Mouse (Mus musculus) megakaryocyte, adult 5-6 weeks (primary cell): ENCODE results near the gene Ptprh. TPM values are rescaled to one million over a fixed set of nuclear protein-coding genes. Genes with fewer than 3 reads are reported as not detected.

ENCODE experiments used
- ATAC-seq: 2 replicates; pipeline ENCODE4 v1.8.0; 2016; ENCODE audit warnings: mild to moderate bottlenecking, inconsistent platforms; ENCODE audit not compliant: poor library complexity, severe bottlenecking
- total RNA-seq, 2 experiments: library from RNA; stranded (forward) in 1 of 2; stranded (reverse) in 1 of 2; fragments of 153-499, 151-499 nt in 1 of 2; fragments of 221-1000, 200-1000 nt in 1 of 2; gene quantifications; 2 replicates each; pipeline versions ENCODE4 v1.2.3 to v1.2.4; 2015 to 2017

Ptprh gene
- not detected in 2 replicates for total RNA-seq (2015)
- not detected in 2 replicates for total RNA-seq (2017)

DNA sequence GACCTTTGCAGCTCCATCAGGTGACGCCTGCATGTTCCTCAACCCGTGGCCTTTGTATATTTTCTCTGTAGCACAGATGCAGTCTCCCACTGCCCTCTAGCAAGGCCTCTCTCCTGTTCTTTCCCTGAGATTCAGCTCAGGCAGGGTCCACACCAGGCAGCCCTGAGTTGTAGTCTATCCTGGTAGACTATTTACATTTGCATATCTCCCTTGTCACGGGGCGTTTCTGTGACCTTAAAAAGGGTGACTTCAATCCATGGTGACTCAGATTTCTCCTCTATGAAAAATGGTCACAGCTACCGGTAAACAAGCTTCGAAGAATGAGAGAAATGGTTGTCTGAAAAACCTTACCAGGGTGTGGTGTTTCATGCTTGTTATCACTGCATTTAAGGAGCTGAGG is at the start of gene Ptprh:
Gene Ptprh (minus strand): TSS at position 169 of the 400 bp plus-strand sequence.
- ATAC-seq = no peak

- peak; percentile 7; the same call in 1 of the 2 replicates for ATAC-seq
Observed at GRCm38 (mm10) chr7:4653351-4653750, 49.5 kb upstream of the Ptprh start.

DNA sequence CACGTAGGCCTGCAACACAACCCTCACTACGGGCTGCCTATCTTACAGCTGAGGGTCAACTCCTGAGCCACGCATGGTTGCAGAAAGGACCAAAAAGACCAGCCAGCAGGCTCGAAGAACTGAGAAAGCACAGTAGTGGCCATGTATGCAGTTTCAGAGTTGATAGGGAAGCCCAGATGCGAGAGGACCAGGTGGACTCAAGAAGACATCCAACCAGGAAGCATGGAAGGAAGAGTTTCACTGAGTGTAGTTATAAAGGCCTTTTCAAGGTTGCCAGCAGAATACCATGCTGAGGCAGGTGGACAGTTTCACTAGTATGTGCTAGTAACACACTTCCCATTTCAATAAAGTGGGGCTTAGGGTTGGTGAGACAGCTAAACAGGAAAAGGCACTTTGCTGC is 48.9 kb upstream of the Ptprh start:
- ATAC-seq = no peak

DNA sequence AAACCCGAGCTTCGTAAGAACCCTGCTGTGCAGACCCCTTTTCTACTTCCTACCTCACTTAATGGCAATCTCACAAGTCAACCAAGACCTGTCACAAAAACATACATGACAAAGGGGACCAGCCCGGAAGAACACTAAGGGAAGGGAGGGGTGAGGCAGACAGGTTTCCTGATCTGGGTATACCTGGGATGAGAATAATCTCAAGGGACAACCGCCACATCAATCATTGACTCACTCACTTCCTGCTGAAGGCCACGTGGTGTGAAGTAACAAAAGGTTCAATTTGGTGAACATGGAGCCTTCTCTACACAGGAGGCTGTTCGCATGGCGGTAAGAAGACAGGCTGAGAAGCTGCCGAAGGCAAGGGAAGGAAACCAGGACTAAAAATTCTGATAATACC is 47.7 kb upstream of the Ptprh start:
- ATAC-seq = 0 out of 2 replicates have a peak, but pooled peaks have one; percentile 10

DNA sequence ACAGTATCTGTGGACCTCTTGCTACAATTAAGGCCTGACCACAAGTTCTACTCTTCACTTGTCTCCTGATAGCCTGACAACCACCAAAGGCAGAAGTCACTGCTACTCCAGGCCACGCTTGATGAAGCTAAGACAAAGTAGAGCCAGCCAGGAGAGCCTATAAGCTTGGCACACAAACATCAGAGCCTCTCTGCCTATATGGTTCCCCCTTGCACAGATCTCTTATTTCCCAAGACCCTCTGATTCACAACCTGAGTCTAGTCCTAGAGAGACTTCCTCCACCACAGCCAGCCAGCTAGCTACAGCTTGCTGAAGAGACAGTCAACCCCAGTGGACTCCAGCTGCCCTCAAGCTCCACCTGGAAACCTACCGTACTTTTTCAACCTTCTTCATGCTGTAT is 44.2 kb upstream of the Ptprh start:
- 0 out of 2 replicates have a peak, but pooled peaks have one; percentile 19 for ATAC-seq

GRCm38 (mm10) chr7:4647291-4647690 is 43.5 kb upstream of the Ptprh start:
- ATAC-seq = peak; percentile 90

- no peak for ATAC-seq
Observed at GRCm38 (mm10) chr7:4646806-4647205, 43.0 kb upstream of the Ptprh start.

GRCm38 (mm10) chr7:4643225-4643624 is 39.4 kb upstream of the Ptprh start:
- ATAC-seq = no peak

- ATAC-seq = no peak
Observed at GRCm38 (mm10) chr7:4641956-4642355, 38.1 kb upstream of the Ptprh start.

- no peak for ATAC-seq
Observed at GRCm38 (mm10) chr7:4641155-4641554, 37.3 kb upstream of the Ptprh start.

DNA sequence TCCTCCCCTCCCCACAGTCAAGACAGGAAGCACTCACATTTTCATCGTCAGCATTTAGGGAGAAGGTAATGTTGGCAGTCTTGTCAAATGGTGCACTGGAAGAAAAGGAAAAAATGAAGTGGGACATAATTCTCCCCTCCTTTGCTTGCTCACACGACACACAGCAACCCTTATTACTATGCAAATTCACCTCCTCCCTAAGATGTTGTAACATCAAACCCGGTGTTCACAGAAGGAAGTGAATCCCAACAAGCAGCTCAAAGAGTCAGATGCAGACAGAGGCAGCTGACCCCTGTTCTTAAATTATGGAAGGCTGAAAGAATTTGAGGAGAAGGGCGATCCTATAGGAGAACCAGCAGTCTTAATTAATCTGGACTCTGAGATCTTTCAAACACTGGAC is 32.3 kb upstream of the Ptprh start:
- ATAC-seq = peak; percentile 66

GRCm38 (mm10) chr7:4631031-4631430 is 27.2 kb upstream of the Ptprh start, which contains the start of gene Tmem86b:
Tmem86b (minus strand) TSS chr7:4631422.
- ATAC-seq = no peak

- ATAC-seq = peak; percentile 58
Observed at GRCm38 (mm10) chr7:4630198-4630597, 26.4 kb upstream of the Ptprh start.

DNA sequence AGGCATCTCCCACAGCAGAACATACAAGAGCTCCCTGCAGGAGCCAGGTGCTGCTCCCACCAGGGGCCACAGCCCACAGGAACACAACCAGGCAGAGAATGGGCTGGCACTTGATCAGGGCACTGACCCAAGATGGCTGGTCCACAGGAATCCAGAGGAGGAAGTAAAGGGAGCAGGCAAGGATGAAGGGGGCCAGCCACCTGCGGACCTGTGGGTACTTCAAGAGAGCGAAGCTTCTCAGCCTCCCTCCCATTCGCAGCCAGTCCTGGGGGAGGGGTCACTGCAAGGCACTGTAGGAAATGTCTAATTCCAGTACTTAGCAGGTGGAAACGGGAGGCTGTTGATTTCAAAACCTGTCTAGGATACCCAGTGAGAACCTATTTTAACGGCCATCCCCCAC is 25.7 kb upstream of the Ptprh start:
- ATAC-seq = no peak

DNA sequence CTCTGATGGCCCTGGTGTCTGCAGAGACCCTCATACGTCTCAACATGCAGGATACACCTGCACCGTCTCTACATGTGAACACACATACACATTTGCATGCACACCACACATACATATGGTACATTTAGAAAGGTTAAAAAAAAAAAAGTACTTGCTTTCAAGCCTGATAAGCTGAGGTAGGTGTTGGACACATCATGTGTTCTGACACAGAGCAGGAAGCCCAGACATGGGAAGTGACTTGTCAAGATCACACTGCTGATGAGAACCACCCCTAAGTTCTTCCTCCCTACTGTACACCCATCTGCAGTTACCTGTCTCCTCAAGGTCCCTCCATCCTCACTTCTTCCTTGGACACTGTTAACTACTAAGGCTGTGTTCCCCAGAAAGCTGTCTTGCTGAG is 22.1 kb upstream of the Ptprh start:
- peak; percentile 22; the same call in 1 of the 2 replicates for ATAC-seq

- peak; percentile 55 for ATAC-seq
Observed at GRCm38 (mm10) chr7:4624343-4624742, 20.5 kb upstream of the Ptprh start.

DNA sequence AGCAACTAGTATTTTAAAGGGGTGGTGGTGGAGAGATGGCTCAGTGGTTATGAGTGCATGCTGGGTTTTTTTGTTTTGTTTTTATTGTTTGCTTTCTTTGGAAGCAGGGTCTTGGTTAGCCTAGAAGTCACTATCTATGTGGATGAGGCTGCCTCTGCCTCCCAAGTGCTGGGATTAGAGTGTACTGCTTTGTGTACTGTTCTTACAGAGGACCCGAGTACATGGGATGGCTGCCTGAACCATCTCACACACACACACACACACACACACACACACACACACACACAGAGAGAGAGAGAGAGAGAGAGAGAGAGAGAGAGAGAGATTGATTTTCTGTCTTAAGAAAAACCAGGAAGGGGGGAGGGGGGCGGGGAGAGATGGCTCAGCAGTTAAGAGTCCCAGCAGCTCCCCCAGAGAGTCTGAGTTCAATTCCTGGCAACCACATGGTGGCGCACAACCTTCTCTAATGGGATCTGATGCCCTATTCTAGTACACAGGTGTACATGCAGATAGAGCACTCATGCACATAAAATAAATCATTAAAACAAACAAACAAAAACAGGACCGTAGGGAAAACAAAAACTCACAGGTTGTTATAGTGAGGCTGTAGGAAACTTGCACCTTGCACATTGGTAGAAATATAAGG is 19.8 kb upstream of the Ptprh start:
- ATAC-seq = peak; percentile 60

- no peak for ATAC-seq
Observed at GRCm38 (mm10) chr7:4619979-4620378, 16.1 kb upstream of the Ptprh start.

DNA sequence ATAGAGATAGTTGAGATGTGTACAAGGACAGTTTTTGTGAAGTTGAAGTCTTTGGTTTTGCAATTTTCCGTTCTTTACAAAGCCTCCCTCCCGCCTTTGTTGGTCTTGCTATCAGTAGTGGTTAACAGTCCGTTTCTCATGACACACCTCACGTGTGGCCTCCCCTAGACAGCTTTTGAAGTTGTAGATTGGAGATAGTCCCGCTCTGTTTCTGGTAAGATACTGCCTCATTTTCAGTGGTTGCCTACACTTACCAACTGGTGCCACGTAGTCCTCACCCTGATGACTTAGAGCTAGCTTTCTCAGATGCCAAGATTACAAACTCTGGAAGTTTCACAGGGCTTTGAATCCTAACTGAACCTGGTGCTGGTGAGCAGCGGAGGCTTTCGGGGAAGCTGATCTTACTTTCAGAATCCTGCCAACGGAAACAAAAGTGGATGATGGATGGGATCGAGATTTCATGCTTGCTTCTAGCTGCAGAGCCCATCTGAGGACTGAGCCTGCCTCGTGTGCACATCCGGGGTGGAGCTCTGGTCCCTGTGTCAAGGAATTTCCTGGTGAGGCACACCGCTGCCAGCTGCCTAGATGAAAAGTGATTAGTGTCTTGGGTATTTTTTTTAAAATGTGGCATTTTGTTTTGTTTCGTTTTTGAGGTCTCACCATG is 10.0 kb upstream of the Ptprh start:
- ATAC-seq = peak; percentile 79

DNA sequence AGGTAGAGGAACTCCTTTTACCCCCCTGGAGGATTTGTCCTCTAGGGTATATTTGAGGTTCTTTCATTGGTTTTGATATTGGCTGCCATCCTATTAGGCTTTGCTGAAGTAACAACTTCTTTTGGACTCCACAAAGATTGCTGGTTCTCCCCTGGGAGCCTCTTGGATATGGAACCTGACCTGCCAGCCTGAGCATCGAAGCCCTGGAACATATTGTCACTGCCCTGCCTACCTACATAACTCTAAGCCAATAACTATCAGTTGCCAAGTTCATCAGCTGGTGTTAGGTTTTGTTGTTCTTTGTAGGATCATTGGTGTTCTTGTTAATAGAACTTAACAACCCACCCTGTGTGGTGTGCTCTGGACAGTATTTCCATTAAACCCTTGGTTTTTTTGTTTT is 9.1 kb upstream of the Ptprh start:
- ATAC-seq = no peak

- ATAC-seq = no peak
Observed at GRCm38 (mm10) chr7:4612386-4612785, 8.5 kb upstream of the Ptprh start.

GRCm38 (mm10) chr7:4611921-4612341 is 8.1 kb upstream of the Ptprh start:
- ATAC-seq = no peak
